Mouse (Mus musculus): ENCODE results near the gene Vax2. TPM values are rescaled to one million over a fixed set of nuclear protein-coding genes. Genes with fewer than 3 reads are reported as not detected.

Gene Vax2
- not detected for polyA plus RNA-seq (2014; fragmentation: Illumina TruSeq; extraction: RNeasy Lipid Tissue Mini Kit (QIAGEN cat#74804); ENCODE audit: low read depth, low replicate concordance)

DNA sequence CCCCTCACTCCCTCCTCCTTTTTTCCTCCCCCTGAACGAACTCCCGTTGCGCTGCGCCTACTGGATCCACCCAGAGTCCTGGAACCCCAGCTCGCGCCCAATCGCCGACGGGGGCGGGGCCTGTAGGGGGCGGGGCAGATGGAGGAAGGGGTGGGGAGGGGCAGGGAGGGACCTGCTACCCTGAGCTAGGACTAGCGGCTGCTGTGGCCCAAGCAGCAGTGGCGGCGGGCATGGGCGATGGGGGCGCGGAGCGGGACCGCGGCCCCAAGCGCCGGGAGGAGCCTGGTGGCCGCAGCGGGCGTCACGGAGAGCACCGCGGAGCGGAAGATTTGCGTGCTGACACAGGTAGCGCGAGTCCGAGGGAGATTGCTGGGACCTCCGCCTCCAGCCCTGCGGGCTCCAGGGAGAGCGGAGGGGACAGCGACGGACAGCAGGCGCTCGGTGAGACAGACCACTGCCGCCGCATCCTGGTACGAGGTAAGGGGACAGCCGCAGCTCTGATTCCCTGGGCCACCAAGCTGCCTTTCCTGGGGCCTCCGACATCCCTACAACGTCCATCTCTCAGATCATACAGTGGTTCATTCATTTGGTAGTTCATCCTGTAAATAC is at the start of gene Vax2:
Gene Vax2 (plus strand): TSS at position 198 of the 609 bp plus-strand sequence.

DNA sequence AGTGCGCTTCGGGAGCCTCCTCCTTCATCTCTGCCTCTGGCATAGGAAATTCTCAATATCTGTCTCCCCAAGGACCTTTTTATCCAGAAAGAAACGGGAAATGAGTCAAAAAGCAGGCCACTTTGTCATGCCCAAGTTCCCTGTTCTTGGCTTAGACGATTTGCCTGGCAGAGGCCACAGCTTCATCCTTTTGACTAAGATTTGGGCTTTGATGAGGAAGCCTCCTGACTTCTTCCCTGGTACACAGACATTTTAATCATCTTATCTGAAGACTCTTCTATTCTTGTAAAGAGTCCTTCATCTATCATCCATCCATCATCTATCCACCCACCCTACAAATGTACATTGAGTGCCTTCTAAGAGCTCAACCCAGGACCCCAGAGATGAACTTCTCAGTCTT is 33.3 kb upstream of the Vax2 start, which contains the start of gene Cd207:
Gene Cd207 (minus strand): TSS at position 101 of the 400 bp plus-strand sequence.

GRCm38 (mm10) chr6:83742761-83743160 is 31.7 kb downstream of the Vax2 start, which contains the start of gene Atp6v1b1:
TSS of gene Atp6v1b1 (plus strand) at chr6:83742990.

GRCm38 (mm10) chr6:83762344-83762743 is 51.3 kb downstream of the Vax2 start, which contains the start of gene Ankrd53:
TSS of gene Ankrd53 (plus strand) at chr6:83762644.

GRCm38 (mm10) chr6:83775638-83776293 is 64.7 kb downstream of the Vax2 start, which contains the start of gene Tex261:
TSS of gene Tex261 (minus strand) at chr6:83775813.

Other genes with a start within 250 kb of the Vax2 start
- 13.4 TPM for gene Dguok, start 204.3 kb upstream of the Vax2 start, polyA plus RNA-seq (2014; fragmentation: Illumina TruSeq; extraction: RNeasy Lipid Tissue Mini Kit (QIAGEN cat#74804); ENCODE audit: low read depth, low replicate concordance)
- 0.45 TPM for gene Actg2, start 175.0 kb upstream of the Vax2 start, polyA plus RNA-seq (2014; fragmentation: Illumina TruSeq; extraction: RNeasy Lipid Tissue Mini Kit (QIAGEN cat#74804); ENCODE audit: low read depth, low replicate concordance)
- gene Stambp, start 138.5 kb upstream of the Vax2 start, polyA plus RNA-seq (2014; fragmentation: Illumina TruSeq; extraction: RNeasy Lipid Tissue Mini Kit (QIAGEN cat#74804); ENCODE audit: low read depth, low replicate concordance), result 25.5 TPM
- 20.3 TPM for gene Clec4f, start 55.1 kb upstream of the Vax2 start, polyA plus RNA-seq (2014; fragmentation: Illumina TruSeq; extraction: RNeasy Lipid Tissue Mini Kit (QIAGEN cat#74804); ENCODE audit: low read depth, low replicate concordance)
- 1.6 TPM for gene Cd207, start 33.4 kb upstream of the Vax2 start, polyA plus RNA-seq (2014; fragmentation: Illumina TruSeq; extraction: RNeasy Lipid Tissue Mini Kit (QIAGEN cat#74804); ENCODE audit: low read depth, low replicate concordance)
- not detected for gene Atp6v1b1, start 31.7 kb downstream of the Vax2 start, polyA plus RNA-seq (2014; fragmentation: Illumina TruSeq; extraction: RNeasy Lipid Tissue Mini Kit (QIAGEN cat#74804); ENCODE audit: low read depth, low replicate concordance)
- gene Ankrd53, start 51.4 kb downstream of the Vax2 start, polyA plus RNA-seq (2014; fragmentation: Illumina TruSeq; extraction: RNeasy Lipid Tissue Mini Kit (QIAGEN cat#74804); ENCODE audit: low read depth, low replicate concordance), result not detected
- 23.1 TPM for gene Tex261, start 64.5 kb downstream of the Vax2 start, polyA plus RNA-seq (2014; fragmentation: Illumina TruSeq; extraction: RNeasy Lipid Tissue Mini Kit (QIAGEN cat#74804); ENCODE audit: low read depth, low replicate concordance)
- 5.1 TPM for gene Nagk, start 83.7 kb downstream of the Vax2 start, polyA plus RNA-seq (2014; fragmentation: Illumina TruSeq; extraction: RNeasy Lipid Tissue Mini Kit (QIAGEN cat#74804); ENCODE audit: low read depth, low replicate concordance)
- 23.9 TPM for gene Paip2b, start 120.5 kb downstream of the Vax2 start, polyA plus RNA-seq (2014; fragmentation: Illumina TruSeq; extraction: RNeasy Lipid Tissue Mini Kit (QIAGEN cat#74804); ENCODE audit: low read depth, low replicate concordance)
- 81.7 TPM for gene Zfp638, start 155.8 kb downstream of the Vax2 start, polyA plus RNA-seq (2014; fragmentation: Illumina TruSeq; extraction: RNeasy Lipid Tissue Mini Kit (QIAGEN cat#74804); ENCODE audit: low read depth, low replicate concordance)

Data from liver, adult 10 weeks (tissue).